ENCODE assay signal across 8 mouse cellular contexts in the genomic region with DNA sequence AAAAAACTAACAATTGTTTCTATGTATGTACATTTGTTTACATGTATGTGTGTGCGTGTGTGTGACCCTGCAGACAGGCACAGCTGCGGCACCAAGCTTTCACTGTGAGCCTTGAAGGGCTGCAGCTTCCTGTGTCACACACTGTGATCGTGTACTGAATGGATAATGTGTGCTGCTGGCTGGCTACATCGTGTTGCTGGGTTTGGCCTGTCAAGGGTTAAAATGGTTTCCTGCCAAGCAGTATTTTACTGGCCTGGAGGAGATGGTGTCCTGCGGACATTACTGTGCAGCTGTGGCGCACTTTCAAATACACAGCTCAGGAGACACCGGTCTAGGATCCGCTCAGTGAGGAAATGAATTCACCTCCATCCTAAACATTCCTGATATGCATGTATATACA. TPM values are rescaled to one million over a fixed set of nuclear protein-coding genes. Genes with fewer than 3 reads are reported as not detected.
DNase-seq lines count a peak whose midpoint lies in the region; ATAC-seq and TF ChIP-seq lines count a peak whose summit lies in the region.
"Had no signal": no experiment of that assay in that cellular context is flagged by ENCODE, and none has a peak within 500 bp of the region (broad histone marks: within the 10 kb centered on the region; RNA-seq: fewer than 3 reads in every experiment).

No protein-coding gene starts in this region.

- H3K27me3 ChIP-seq in thymus, adult 2 months (ENCODE audit: control insufficient read depth, insufficient read depth, low read length): no peaks in the 10 kb centered on the region
- H3K27me3 ChIP-seq in forebrain, embryonic 12.5 days: no peaks in the 10 kb centered on the region

- intact Hi-C loops in left cerebral cortex, adult 2 months (cut with DNase I): no loop called here
- intact Hi-C loops in gastrocnemius, adult 2 months (cut with DNase I): no loop called here

- no peak overlapping the region; the same call in 1 of the 2 replicates for H3K4me2 ChIP-seq in forebrain, embryonic 12.5 days

- H3K36me3 ChIP-seq in thymus, adult 2 months (ENCODE audit: control insufficient read depth, insufficient read depth, low read length): 0 out of 2 replicates have a peak, but pooled peaks cover 5% of the 10 kb centered on the region
- no peaks in the 10 kb centered on the region for H3K36me3 ChIP-seq in forebrain, embryonic 12.5 days (replicated peaks)

- no peak for TF ChIP-seq CTCF in thymus, adult 2 months (IDR thresholded peaks at IDR 0.05; ENCODE audit: borderline replicate concordance, control insufficient read depth, extremely low read depth, insufficient read depth, low read length, poor library complexity)
- no peak for TF ChIP-seq CTCF in left cerebral cortex, adult 2 months (IDR thresholded peaks at IDR 0.05)
- no peak for TF ChIP-seq CTCF in gastrocnemius, adult 2 months (IDR thresholded peaks at IDR 0.05)

- H3K27ac ChIP-seq in thymus, adult 2 months (ENCODE audit: control insufficient read depth, insufficient read depth, low read length): no peak overlapping the region
- H3K27ac ChIP-seq in forebrain, embryonic 12.5 days: 0 out of 2 replicates have a peak overlapping the region, but pooled peaks have one; percentile 19
- H3K27ac ChIP-seq in left cerebral cortex, adult 2 months: peak overlapping the region; percentile 58
- H3K27ac ChIP-seq in gastrocnemius, adult 2 months: no peak overlapping the region

- no peak for TF ChIP-seq POLR2A in thymus, adult 2 months (IDR thresholded peaks at IDR 0.05; ENCODE audit: control insufficient read depth, extremely low read depth, insufficient read depth, low read length, poor library complexity)

- no peaks in the 10 kb centered on the region for H3K4me1 ChIP-seq in thymus, adult 2 months (replicated peaks; ENCODE audit: control insufficient read depth, insufficient read depth, low read length)
- H3K4me1 ChIP-seq in forebrain, embryonic 12.5 days: peaks cover 9% of the 10 kb centered on the region; the same call in 1 of the 2 replicates

- ATAC-seq in forebrain, embryonic 12.5 days (ENCODE audit: low FRiP score): peak; percentile 87
- ATAC-seq in megakaryocyte-erythroid progenitor cell, adult 5-6 weeks (replicated peaks; ENCODE audit: low FRiP score, low TSS enrichment, poor library complexity, severe bottlenecking): no peak

- no peak overlapping the region for H3K9ac ChIP-seq in forebrain, embryonic 12.5 days

- peak; percentile 30 for DNase-seq in thymus, postnatal 0 days (ENCODE audit: low spot score)
- no peak for DNase-seq in thymus, adult 2 months
- DNase-seq in left cerebral cortex, adult 2 months (ENCODE audit: extremely low spot score in 1 of 2, low spot score in 2 of 2): peak in 1 of 2 experiments; percentile 31
- peak; percentile 22 for DNase-seq in retina, embryonic 14.5 days (ENCODE audit: low spot score)
- DNase-seq in gastrocnemius, adult 2 months: no peak

- whole genome bisulfite sequencing in thymus, adult 2 months: 71% methylated on average over 8 of the region's 8 CpGs
- WGBS in forebrain, embryonic 12.5 days: 33% methylated on average over 8 of the region's 8 CpGs

- no peak overlapping the region for H3K4me3 ChIP-seq in thymus, adult 2 months (ENCODE audit: control insufficient read depth, insufficient read depth, low read length)
- H3K4me3 ChIP-seq in forebrain, embryonic 12.5 days (replicated peaks): no peak overlapping the region
- peak overlapping the region; percentile 33 for H3K4me3 ChIP-seq in left cerebral cortex, adult 2 months
- H3K4me3 ChIP-seq in gastrocnemius, adult 2 months: no peak overlapping the region

- H3K9me3 ChIP-seq in forebrain, embryonic 12.5 days: peaks cover 16% of the 10 kb centered on the region

RNA-seq across cellular contexts. Expression of a gene that starts 3.7 kb away (rescaled TPM):
- 0.33 TPM in 1 of 2 replicates, not detected in the other for polyA plus RNA-seq in thymus, postnatal 0 days (2015; fragmentation: Nextera tagmentation; extraction: Ambion mirVana)
- polyA plus RNA-seq in thymus, adult 2 months (2012; rRNA removed): 0.09 TPM in 1 of 2 replicates, not detected in the other
- polyA plus RNA-seq in forebrain, embryonic 12.5 days (2016; fragmentation: Nextera tagmentation; extraction: Ambion mirVana): 42.1 and 44.8 TPM in 2 replicates
- 100 to 1,000 TPM; 337 to 344 TPM for total RNA-seq in left cerebral cortex, adult 2 months (2021)
- total RNA-seq in gastrocnemius, adult 2 months (2021): under 1 TPM; 0.15 to 0.20 TPM
- not detected in 2 replicates for total RNA-seq in megakaryocyte-erythroid progenitor cell, adult 5-6 weeks (2014; fragmentation: Nextera tagmentation)
- total RNA-seq in megakaryocyte-erythroid progenitor cell, adult 5-6 weeks (2017): not detected in 2 replicates
- total RNA-seq: neutrophil, adult 5-6 weeks had no signal

Comparison
In these comparisons a context has a peak if more than half of its experiments do, and no peak if none do; other contexts are left out.
1. DNase-seq: peak in thymus, postnatal 0 days (single experiment) and retina, embryonic 14.5 days (single experiment); none in thymus, adult 2 months (single experiment) and gastrocnemius, adult 2 months (single experiment).
2. H3K27ac ChIP-seq: peak in forebrain, embryonic 12.5 days (single experiment) and left cerebral cortex, adult 2 months (single experiment); none in thymus, adult 2 months (single experiment) and gastrocnemius, adult 2 months (single experiment).
3. RNA of a gene that starts 3.7 kb away (total RNA-seq): 337 to 344 TPM in left cerebral cortex, adult 2 months; 0.15 to 0.20 TPM in gastrocnemius, adult 2 months and not detected in megakaryocyte-erythroid progenitor cell, adult 5-6 weeks; every median in the first group is over 100 times any median in the second.